Mouse (Mus musculus): Measurements from ENCODE around the gene Itsn1.

GRCm38 (mm10) chr16:91729066-91729482 is at the start of gene Itsn1:
- TF ChIP-seq CTCF (IDR thresholded peaks at IDR 0.05; ENCODE audit: control insufficient read depth, insufficient read depth, insufficient read length), result no peak
- no peak for TF ChIP-seq MYOD1 (IDR thresholded peaks at IDR 0.05; ENCODE audit: control insufficient read depth, insufficient read length, low read depth)
- TF ChIP-seq USF1 (IDR thresholded peaks at IDR 0.05; ENCODE audit: low read depth), result no peak
- no peak for TF ChIP-seq MYOG (IDR thresholded peaks at IDR 0.05; ENCODE audit: control insufficient read depth, extremely low read depth, insufficient read length)
